Mouse (Mus musculus): Measurements from ENCODE around the gene Pakap.

The Pakap gene

GRCm38 (mm10) chr4:57574181-57574580 is 6.2 kb downstream of the Pakap start:
- no peak for DNase-seq (ENCODE audit: low spot score in 2 of 2)

DNA sequence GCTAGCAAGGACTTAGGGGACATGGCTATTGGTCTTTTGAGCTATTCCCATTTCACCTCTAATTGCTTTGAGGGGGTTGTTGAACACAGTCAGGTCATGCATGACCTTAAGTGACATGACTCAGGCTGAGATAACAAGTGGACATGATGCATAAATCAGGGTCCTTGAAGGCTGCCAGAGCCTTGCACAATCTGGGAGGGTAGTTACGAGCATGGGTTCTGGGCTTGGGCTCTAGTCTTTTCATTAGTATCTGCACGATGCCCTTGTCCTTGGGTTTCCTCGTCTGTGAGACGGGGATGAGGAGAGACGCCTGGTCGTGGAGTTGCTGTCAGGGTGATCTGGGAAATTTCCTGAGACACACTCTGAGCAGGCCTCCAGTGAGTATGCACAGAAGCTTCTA is 6.7 kb downstream of the Pakap start:
- no peak for DNase-seq (ENCODE audit: low spot score in 2 of 2)

- DNase-seq (ENCODE audit: low spot score in 2 of 2) = no peak
Measured at GRCm38 (mm10) chr4:57575686-57576085, 7.7 kb downstream of the Pakap start.

- DNase-seq (ENCODE audit: low spot score in 2 of 2) = no peak
Measured at GRCm38 (mm10) chr4:57576095-57576494, 8.1 kb downstream of the Pakap start.

GRCm38 (mm10) chr4:57579683-57580082 is 11.7 kb downstream of the Pakap start:
- no peak for DNase-seq (ENCODE audit: low spot score in 2 of 2)

DNA sequence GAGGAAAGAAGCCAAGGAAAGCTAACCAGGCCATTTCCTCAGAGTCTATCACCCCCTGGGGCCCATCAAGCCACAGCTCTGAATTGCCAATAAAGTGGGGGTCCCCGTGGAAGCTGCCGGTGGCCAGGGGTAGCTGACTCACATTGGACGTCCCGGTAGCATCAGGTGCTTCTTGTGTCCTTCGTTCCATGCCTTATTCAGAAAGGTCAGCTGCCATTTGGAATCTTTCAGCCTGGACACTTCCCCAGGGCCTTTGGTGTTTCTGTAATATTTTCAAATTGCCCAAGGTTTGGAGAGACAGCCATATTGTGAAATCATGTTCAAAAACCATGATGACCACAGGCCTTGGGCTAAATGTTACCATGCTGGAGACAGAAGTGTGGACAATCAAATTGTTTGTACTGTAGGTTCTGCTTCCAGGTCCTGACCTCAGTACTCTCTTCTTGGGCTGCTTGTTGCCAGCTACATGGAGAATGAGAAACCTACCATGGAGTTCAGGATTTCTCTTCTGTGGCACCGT is 17.4 kb downstream of the Pakap start:
- DNase-seq (ENCODE audit: low spot score in 2 of 2) = no peak

DNA sequence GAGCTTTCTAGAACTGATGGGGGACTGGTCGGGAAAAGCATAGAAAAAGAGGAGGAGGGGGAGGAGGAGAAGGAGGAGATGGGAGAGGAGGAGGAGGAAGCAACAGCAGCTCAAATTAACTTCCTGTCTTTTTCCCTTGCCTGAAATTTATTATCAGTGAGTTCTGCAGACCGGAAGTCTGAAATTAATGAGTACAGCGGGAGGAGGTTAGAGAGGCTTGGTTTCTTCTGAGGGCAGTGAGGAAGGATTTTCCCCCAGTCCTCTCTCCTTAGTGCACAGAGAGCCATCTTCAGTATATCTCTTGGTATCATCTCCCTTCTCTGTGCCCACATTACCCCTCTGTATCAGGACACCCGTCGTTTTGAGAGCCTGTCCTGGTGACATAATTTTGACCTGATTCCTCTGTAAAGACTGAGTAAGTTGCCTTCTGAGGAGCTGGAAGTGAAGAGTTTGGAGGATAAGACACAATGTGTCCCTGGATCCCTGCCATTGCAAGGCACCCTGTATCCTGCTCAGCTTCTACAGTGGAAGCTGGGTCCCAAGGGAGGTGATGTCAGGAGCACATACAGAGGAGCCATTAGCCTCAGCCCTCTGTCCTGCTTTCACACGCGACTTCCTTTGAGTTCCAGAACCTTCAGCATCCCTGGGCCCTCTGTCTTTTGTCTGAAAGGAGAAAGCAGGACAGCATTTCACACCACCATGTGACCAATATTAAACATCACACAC is 19.1 kb downstream of the Pakap start:
- DNase-seq (ENCODE audit: low spot score in 2 of 2) = no peak

DNA sequence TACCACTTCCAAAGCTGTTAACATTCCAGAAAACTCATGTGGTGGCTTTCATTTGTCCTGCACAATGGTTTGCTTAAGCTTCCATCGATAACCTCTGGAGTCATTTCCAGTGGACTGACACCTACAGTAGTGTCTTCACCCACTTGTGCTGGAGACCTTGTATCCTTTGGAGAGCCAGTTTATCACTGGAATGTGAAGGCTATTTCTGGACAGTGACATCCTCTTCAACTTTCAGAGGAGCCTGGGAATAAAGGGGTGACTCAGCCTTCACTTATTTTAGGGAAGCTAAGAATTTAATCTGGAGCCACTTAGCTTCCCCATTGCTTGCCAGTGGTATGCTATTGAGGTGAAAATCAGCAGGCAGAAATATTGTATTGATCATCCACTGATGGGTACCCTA is 20.4 kb downstream of the Pakap start:
- DNase-seq (ENCODE audit: low spot score in 2 of 2) = no peak

DNA sequence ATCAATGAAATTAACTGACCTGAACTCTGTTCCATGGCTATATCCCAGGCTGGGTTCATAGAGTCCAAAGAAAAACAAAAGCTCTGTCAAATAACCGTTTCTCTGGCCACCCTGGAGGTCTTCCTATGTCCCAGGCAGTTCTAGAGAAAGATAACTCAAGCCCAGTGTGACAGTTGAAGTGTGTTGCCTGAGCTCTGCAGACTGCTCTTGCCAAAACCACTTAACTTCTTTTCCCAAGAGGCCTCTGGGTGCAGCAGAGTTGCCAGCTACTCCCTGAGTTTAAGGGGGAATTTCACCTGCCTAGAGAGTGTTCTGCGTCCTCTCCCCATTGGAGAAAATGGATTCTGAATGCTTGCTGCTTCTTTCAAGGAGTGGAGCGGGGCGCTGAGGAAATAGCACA is 24.8 kb downstream of the Pakap start:
- no peak for DNase-seq (ENCODE audit: low spot score in 2 of 2)

DNA sequence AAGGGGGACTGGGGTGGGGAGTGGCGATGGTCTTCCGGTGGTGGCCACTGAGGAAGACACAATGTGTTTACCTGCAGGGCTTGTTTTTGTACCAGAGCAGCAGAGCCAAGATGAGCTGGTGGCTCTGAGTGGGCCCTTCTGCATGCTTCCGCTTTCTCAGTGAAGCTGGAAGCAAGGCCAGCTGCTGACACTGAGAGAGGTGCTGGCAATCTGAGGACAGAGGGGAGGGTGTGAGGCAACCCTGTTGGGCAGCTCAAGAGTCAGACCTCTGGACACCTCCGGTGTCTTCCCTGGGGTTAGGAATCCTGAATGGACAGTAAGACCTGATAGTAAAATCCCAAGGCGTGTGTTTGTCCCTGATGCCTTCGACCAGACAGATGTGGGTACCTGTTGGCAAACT is 32.0 kb downstream of the Pakap start:
- no peak for DNase-seq (ENCODE audit: low spot score in 2 of 2)

DNA sequence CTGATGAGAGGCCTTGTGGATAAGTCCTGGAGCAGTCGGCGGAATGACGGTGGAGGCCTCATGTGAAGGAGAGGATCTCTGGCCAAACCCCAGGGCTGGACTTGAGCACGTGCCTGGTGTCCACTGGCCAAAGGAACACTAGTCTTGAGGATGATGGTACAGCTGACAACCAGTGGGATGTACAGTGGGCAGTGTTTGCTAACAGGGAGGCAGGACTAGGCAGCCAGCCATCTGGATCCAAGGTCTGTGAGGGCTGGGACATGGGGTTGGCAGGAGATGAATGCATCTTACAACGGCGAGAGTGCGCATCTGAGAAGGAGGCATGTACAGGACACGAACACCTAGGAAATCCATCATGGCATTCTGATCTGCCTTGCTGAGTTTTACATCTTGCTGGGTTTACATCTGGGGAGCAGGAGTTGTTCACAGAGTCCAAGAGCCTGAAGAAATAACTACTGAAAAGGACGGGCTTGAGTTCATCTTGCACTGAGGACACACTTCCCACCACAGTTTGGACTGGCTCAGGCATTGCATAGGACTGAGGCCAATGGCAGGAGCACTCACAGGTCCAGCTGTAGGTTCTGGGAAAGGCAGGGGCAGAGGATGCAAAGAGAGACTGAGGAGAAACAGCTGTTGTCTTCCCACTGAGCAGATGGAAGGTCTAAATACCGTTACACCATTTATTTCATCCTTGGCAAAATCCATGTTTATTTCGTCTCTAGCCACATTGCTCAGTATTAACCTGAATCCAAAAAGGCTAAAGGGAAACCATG is 32.9 kb downstream of the Pakap start:
- peak in 1 of 2 experiments; percentile 10 for DNase-seq (ENCODE audit: low spot score in 2 of 2)

DNA sequence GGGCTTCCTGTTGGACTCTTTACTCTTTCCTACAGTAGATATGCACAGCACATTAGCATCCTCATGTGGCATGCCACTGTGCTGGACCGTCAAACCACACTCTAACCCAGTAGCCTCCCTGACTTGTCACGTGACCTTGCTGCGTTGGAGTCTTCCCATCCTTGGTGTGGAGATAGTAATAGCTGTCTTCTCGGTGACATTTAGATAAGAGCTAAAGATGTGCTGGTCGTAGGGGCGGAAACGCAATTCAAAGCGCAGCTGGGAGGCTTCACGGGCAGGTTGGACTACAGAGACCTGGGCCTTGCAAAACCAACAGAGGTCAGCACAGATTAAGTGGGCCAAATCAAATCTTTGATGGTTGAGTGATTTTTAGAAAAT is 33.5 kb downstream of the Pakap start:
- no peak for DNase-seq (ENCODE audit: low spot score in 2 of 2)

DNA sequence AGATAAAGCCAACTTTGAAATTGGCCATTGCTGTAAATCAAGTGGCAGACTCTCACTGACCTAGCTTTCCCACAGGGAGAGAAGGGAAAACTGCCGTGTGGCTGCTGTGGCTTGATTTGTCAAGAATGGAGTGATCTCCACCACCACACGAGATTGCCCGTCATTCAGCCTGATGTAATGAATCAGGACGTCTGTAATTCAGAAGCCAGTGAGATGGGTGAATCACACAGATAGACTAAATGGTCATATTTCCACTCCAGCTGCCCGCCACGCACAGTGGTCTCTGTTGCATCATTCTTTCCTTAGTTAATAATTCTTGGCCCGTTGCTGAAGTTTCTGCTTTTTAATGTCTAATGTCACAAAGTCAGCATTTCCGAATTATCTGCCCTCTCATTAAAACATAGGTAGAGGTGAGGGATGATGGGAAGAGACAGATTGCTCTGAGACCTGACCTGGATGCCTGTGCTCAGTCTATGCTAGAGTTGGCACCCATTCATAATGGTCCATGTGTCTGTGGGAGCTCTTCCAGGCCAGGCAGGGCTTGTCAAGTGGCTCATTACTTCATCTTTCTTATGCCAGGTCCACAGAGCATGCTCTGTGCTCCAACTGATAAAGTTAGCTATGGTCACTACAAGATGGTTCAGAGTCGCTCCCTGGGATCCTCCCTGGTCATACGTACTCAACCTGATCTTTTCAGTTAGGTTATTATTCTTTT is 34.1 kb downstream of the Pakap start:
- no peak for DNase-seq (ENCODE audit: low spot score in 2 of 2)

- no peak for DNase-seq (ENCODE audit: low spot score in 2 of 2)
Measured at GRCm38 (mm10) chr4:57606258-57606657, 38.3 kb downstream of the Pakap start.

- peak; percentile 83 to 90 for DNase-seq (ENCODE audit: low spot score in 2 of 2)
Measured at GRCm38 (mm10) chr4:57607247-57607942, 39.4 kb downstream of the Pakap start.

- no peak for DNase-seq (ENCODE audit: low spot score in 2 of 2)
Measured at GRCm38 (mm10) chr4:57611303-57612077, 43.5 kb downstream of the Pakap start.

GRCm38 (mm10) chr4:57612716-57613115 is 44.7 kb downstream of the Pakap start:
- no peak for DNase-seq (ENCODE audit: low spot score in 2 of 2)

GRCm38 (mm10) chr4:57614686-57615085 is 46.7 kb downstream of the Pakap start:
- DNase-seq (ENCODE audit: low spot score in 2 of 2) = no peak

DNA sequence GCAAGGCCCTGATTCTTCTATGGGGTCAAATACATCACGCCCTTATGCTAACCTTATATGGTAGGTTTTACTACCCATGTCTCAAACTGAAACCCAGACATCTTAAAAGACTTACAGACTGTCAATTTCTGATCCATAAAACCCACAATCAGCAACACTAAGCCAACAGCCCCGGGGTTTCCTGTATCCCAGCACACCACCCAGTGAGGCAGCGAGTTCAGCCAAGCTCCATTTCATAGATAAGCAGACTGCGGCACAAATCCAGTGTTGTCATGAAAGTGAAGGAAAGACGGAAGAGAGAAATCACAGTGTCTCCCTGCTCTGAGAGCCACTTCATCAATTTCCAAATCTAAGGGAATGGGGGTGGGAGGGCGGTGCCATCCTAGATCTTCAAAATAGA is 50.8 kb downstream of the Pakap start:
- DNase-seq (ENCODE audit: low spot score in 2 of 2) = no peak

- DNase-seq (ENCODE audit: low spot score in 2 of 2) = no peak
Measured at GRCm38 (mm10) chr4:57622816-57623215, 54.8 kb downstream of the Pakap start.

- DNase-seq (ENCODE audit: low spot score in 2 of 2) = no peak
Measured at GRCm38 (mm10) chr4:57624819-57625218, 56.8 kb downstream of the Pakap start.
